Mouse (Mus musculus): ENCODE data around the gene B3gnt4.

DNA sequence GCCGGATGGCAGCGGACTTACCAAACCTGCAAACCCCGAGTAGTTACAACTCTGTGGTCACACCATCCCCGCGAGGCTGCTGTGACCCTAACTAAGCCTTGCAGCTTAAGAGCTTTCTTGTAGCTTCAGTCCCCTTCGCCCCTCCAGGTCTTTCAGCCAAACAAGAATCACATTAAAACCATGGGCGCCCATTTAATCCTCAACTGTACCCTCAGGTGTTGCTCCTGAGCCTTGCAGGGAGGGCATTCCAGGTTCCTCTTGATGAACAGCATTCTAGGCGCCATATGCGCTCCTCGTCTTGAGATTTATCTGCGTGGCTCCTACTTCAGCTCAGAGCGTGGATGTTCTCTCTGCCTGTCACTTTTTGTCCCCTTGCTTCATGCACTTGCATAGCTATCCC is 1.3 kb upstream of the B3gnt4 start:
- TF ChIP-seq CTCF (conservative IDR thresholded peaks at IDR 0.05; ENCODE audit: low read length) (no peak), POU5F1 (IDR thresholded peaks at IDR 0.05; ENCODE audit: borderline replicate concordance, low read length) (no peak), NANOG (IDR thresholded peaks at IDR 0.05; ENCODE audit: borderline replicate concordance, low read length) (no peak)
